Mouse (Mus musculus): ENCODE measurements around the gene Edn3. TPM values are rescaled to one million over a fixed set of nuclear protein-coding genes. Genes with fewer than 3 reads are reported as not detected.

Edn3 gene
- total RNA-seq (2017): 0.58 TPM in 1 of 2 replicates, not detected in the other

DNA sequence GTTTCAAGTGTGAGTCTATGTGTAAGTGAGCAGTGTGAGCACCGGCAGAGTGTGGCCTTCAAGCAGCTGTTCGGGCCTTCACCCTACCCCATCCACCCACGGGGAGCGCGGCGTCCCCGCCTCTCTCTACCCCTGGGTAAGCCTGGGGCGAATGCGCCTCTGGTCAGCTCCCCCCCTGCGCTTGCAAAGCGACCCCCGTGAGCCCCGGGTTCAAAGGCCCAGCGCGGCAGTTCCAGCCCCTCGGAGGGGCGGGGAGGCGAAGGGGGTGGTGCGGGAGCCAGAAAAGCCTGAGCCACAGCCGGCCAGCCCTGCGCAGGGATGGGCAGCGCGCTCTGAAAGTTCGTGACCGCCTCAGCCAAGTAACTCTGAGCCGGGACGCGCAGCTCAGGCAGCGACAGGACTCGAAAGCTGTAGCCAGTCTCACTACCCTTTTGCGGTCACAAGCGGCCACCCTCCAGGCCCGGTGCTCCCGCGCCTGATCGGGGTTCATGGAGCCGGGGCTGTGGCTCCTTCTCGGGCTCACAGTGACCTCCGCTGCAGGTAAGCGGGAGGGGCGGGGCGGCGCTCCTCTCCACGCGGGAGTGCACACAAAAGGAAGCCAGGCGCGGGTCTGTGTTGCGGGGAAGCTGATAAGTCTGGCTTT lies at the start of gene Edn3:
Edn3 (plus strand) TSS at position 141 of the 643 bp plus-strand sequence.
- ATAC-seq (ENCODE audit: extremely low read depth, insufficient number of reproducible peaks, low FRiP score, poor library complexity, severe bottlenecking): no peak

DNA sequence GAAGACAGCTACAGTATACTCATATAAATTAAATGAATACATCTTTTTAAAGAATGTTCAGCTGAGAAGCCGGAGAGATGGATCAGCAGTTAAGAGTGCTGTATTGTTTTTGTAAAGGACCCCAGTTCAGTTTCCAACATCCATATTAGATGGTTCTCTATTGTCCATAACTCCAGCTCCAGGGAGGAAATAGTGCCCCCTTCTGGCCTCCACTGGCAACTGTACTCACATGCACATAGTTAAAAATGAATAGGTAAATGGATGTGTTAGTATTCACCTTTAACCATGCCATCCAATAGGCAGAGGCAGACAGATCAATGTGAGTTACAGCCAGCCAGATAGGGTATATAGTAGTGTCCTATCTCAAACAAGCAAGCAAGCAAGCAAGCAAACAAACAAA lies 48.4 kb upstream of the Edn3 start:
- ATAC-seq (ENCODE audit: extremely low read depth, insufficient number of reproducible peaks, low FRiP score, poor library complexity, severe bottlenecking): no peak

DNA sequence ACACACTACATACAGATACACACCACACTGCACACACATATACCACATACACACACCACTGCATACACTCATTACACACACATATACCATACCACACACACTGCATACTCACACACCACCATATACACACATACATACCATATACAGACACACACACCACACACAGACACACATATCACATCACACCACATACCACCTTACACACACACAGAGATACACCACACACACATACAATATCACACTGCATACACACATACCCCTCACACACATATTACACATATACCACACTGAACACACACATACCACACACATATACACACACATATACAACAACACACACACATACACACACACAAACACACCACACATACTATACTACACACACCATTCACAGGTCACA lies 44.5 kb upstream of the Edn3 start:
- no peak for ATAC-seq (ENCODE audit: extremely low read depth, insufficient number of reproducible peaks, low FRiP score, poor library complexity, severe bottlenecking)

DNA sequence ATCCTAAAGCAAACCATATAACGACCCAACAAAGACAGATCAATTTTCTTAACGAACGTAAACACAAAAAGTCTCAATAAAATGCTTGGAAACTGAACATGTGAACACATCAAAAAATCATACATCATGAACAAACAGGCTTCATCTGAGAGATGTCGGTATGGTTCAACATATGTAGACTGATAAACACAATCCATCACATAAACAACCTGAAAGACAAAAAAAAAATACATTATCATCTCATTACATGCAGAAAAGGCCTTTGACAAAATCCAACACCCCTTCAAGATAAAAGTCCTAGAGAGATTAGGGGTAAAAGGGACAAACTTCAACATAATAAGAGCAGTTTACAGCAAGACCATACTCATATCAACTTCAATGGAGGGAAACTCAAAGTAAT lies 42.6 kb upstream of the Edn3 start:
- ATAC-seq (ENCODE audit: extremely low read depth, insufficient number of reproducible peaks, low FRiP score, poor library complexity, severe bottlenecking): no peak

DNA sequence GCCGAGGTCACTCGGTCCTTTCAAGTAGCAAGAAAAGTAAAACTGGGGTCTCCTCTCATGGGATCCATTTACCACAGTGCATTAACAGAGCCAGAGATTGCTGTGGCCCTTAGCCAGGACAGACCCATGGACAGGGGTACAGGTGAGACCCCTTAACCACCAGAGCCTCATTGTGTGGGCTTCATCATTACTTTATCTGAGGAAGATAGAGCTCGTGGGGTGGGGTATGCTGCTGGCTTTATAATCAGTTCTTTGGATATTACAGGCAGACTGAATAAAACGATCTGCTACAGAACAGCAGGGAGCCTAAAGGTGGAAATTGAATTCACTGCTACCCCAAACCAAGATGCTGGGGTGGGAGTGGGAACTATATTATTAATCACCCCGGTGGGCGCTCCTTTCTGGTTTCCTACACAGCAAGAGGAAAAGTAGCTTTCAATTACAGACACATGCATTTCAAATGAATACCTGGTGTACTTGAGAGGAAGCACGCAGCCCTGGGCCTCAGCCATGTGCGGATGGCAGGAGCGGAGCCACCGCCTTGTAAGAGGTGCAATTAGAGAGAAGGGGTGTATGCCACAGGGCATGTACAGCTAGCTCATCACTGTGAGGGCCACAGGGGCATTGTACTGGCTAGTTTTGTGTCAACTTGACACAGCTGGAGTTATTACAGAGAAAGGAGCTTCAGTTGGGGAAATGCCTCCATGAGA lies 33.1 kb upstream of the Edn3 start:
- no peak for ATAC-seq (ENCODE audit: extremely low read depth, insufficient number of reproducible peaks, low FRiP score, poor library complexity, severe bottlenecking)

DNA sequence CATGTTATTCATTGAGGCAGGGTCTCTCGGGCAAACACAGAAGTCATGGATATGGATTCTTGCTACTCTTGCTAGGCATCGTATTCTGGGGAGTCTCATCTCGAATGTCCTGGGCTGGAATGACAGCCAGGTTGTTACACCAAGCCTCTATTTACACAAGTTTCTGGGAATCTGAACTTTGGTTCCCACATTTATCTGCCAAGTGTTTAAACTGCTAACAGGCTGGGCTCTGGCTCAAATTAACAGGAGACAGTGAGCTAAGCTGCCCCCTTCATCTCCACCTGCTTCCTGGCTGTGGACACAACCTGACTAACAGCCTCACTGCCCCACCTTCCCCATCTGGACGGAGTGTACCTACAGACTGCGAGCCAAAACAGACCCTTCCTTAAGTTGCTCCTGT lies 28.5 kb upstream of the Edn3 start:
- ATAC-seq (ENCODE audit: extremely low read depth, insufficient number of reproducible peaks, low FRiP score, poor library complexity, severe bottlenecking): no peak

DNA sequence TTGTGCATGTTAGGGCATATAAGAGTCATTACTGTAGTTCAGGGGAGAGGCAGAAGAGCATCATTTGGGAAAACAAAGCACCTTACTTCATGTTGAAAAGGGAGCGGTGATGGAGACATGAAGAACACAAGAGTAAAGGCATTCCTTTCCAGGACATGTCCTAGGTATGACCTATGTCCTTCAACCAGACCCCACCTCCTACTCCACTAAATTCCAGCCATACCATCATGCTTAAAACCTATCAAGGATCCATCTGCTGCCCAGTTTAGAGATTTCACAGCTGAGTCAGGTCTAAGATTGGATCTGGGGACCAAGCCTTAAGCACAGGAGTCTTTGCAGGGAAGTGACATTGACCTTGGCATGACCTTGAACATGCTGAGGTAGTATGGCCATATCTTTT lies 25.1 kb upstream of the Edn3 start:
- ATAC-seq (ENCODE audit: extremely low read depth, insufficient number of reproducible peaks, low FRiP score, poor library complexity, severe bottlenecking): no peak

DNA sequence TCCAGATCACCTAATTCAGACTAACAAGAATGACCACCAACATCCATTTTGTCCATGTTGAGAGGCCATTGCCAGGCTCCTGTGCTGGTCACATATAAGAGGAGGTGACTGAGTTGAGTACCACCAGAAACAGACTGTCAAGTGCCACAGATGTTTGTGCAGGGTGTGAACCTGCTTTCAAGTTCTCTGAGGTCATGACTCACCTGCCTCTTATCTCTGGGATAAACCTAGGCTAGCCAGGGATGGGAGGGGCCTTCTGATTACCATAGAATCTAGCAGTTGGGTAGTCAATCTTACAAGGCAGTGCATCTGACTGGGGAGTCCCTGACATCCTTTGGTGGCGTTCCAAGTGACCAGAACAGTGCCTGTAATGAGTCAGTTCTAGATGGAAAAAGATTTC lies 13.2 kb upstream of the Edn3 start:
- no peak for ATAC-seq (ENCODE audit: extremely low read depth, insufficient number of reproducible peaks, low FRiP score, poor library complexity, severe bottlenecking)

DNA sequence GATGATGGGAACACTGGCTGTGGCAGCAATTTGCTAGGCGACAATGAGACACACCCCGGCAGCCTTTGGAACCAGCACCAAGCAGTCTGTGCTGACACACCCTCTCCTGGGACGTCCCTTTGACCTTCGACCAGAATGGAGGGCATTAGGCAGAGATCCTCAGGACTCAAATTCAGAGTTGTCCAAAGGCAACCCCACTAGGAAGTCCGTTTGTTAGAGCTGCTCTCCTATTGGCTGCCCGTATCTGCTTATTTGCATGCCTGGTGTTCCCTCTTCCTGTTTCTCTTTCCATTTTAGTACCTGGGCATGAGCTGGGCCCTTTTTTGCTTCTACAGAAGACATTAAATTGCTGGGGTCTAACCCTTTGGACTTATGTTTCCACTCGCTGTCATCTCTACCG lies 12.0 kb upstream of the Edn3 start:
- no peak for ATAC-seq (ENCODE audit: extremely low read depth, insufficient number of reproducible peaks, low FRiP score, poor library complexity, severe bottlenecking)

DNA sequence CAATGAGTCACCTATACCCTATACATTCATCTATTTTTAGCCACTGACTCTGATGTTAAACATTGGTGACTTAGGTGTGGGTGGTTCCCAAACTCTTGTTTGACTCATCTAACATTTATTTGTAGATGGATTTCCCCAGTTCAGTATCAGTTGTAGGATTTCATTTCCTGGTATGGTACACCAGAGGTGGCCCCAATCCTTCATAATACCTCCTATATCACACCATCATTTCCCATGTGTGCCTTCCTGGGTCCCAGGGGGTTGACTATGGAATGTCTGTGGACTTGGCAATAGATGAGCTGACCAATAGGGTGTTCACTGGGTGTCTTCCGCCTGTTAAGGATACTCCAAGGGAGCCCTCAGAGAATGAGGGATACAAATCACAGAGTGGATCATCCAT lies 7.2 kb upstream of the Edn3 start:
- no peak for ATAC-seq (ENCODE audit: extremely low read depth, insufficient number of reproducible peaks, low FRiP score, poor library complexity, severe bottlenecking)

DNA sequence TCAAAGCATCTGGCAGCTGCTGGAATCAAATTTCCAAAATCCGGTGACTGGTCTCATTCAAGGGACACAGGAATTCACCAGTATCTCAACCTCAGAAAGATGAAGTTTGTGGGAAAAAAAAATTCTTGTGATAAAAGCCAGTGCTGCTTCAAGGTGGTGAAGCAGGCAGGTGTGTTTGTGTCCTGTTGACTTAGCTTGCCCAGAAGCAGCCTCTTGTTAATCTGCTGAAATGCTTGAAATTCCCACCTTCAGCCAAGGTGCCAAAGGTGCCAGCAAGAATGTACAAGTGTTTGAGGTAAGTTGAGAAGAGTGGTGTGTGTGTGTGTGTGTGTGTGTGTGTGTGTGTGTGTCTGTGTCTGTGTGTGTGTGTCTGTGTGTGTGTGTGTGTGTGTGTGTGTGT lies 6.2 kb upstream of the Edn3 start:
- no peak for ATAC-seq (ENCODE audit: extremely low read depth, insufficient number of reproducible peaks, low FRiP score, poor library complexity, severe bottlenecking)

DNA sequence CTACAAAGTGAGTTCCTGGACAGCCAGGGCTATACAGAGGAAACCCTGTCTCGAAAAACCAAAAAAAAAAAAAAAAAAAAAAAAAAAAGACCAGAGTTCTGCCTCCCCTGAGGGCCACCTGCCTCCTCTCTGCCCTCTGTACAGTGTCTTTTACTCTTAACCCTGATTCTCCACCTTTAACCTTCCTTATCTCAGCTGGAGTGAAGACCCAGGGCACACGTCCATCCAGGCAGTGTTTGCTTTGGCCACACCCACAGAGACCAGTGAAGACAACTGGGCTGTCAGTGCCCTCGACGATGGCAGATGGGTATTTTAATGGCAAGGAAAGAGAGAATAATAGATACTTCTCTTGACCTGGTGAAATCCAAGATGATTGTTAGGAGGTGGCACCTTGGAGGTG lies 1.2 kb upstream of the Edn3 start:
- ATAC-seq (ENCODE audit: extremely low read depth, insufficient number of reproducible peaks, low FRiP score, poor library complexity, severe bottlenecking): no peak

DNA sequence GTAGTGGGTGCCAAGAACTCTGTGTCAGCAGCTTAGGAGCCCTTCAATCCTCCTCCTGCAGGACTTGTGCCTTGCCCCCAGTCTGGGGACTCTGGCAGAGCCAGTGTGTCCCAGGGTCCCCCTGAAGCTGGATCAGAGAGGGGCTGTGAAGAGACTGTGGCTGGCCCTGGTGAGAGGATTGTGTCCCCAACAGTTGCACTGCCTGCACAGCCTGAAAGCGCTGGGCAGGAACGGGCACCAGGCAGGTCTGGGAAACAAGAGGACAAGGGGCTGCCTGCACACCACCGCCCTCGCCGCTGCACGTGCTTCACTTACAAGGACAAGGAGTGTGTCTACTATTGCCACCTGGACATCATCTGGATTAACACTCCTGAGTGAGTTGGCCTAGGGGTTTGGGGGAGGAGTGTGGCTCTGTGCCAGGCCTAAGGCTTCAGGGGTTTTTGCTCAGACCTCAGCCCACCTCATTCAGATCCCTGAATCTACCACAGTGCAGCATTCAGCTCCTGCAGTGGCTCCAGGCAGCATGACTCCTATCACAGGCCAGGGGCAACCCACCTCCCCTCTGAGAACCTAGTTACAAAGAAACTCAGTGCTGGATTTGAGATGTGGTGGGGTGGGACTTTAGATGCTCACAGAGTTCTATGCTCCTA lies 1.2 kb downstream of the Edn3 start:
- ATAC-seq (ENCODE audit: extremely low read depth, insufficient number of reproducible peaks, low FRiP score, poor library complexity, severe bottlenecking): no peak

DNA sequence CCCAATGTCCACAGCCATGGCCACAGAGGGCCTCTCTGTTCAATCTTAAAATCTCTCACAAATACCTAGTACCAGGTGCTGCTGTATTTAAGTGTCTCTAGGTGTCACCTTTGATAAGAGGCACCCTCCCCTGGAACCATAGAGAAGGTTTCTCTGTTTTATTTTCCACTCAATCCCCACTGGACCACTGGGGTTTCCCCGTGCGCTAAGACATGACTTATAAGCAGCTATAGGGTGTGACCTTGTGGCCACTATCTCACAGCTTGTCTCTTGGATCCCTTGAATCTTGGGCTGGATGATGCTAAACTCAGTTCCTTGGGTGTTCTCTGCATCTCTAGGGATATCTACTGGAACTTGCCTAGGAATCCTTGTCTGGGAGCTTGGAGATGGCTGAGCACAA lies 1.9 kb downstream of the Edn3 start:
- no peak for ATAC-seq (ENCODE audit: extremely low read depth, insufficient number of reproducible peaks, low FRiP score, poor library complexity, severe bottlenecking)

DNA sequence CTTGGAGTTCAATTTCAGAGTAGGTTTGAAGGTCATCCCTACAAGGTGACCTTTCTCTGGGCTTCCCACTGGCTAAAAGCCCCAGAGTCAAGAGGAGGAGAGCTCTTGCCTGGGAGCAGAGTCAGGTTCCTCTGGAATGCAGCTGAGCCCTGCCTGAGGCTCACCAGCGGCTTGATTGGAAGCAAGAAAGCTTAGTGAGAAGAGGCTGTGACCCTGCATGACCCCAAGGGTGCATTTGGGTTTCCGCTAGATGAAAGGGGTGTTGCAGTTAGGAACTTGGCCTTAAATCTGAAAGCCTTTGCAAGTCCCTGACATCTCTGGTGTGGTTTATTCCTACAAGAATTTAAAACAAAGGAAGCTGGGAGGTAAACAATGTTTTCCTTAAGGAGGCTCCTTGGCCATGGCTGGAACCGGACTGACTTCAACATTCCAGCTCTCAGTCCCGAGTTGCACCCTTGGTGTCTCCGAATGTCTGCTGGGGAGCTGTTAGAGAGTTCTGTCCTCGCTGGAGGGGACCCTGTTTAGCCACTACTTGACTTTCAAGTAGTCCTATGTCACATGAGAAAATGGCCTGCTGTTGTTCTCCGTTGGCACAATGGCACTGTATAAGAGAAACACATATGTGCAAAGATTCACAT lies 8.6 kb downstream of the Edn3 start:
- ATAC-seq (ENCODE audit: extremely low read depth, insufficient number of reproducible peaks, low FRiP score, poor library complexity, severe bottlenecking): no peak

DNA sequence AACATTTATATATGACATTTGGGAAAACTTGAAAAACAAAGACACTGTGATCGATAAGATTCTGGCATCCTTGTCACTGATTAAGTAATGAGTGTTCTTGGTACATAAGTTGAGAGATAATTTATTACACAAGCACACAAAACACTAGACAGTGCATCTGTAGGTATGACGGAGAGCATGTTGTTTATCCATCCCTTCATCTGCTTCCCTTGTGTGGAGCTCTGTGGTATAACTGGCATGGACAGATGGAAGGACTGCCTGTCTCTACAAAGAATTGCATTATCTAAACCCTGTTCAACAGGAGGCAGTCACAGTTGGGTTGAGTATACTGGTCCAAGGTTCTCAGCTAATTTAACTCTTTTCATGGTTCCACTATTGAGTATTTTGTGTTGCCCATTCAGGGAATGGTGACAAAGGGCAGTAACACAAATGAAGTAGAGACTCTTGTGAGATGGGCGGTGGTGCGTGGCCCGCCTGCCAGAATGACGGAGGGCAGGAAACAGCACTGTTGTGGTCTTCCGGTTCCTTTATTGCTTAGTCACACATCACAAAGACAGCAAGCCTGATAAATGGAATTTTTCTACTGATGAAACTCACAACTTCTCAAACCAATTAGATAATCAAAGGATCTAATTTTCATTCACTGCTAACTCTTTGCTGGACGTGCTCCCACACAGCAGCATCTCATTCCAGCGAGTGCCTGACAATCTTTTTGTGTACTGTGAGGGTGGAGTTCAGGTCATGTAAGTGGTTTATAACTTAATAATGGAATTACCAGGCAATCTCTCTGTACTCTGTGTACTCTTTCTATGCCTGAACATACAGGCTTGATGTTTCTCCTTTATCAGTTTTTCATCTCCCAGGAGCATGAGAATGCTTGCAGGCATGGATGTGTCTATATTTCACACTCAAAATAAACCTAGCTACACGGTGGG lies 14.0 kb downstream of the Edn3 start:
- ATAC-seq (ENCODE audit: extremely low read depth, insufficient number of reproducible peaks, low FRiP score, poor library complexity, severe bottlenecking): no peak

DNA sequence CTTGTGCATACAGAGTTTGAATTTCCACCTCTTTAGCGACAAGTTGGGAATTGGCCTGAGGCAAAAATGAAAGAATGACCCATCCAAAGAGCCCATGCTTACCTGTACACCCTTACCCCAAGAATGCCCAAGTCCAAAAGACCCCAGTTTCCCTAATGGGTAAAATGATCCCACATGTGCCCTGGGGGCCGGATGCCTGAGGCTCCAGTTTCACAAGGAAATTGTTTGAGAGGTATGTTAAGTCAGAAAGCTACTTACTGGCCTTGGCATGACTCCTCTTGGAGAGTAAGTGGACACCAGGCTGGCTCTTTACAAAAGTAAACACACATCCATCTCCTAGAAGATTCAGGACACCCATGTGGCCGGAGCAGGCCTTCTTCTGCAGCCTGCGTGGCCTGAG lies 21.6 kb downstream of the Edn3 start:
- no peak for ATAC-seq (ENCODE audit: extremely low read depth, insufficient number of reproducible peaks, low FRiP score, poor library complexity, severe bottlenecking)

DNA sequence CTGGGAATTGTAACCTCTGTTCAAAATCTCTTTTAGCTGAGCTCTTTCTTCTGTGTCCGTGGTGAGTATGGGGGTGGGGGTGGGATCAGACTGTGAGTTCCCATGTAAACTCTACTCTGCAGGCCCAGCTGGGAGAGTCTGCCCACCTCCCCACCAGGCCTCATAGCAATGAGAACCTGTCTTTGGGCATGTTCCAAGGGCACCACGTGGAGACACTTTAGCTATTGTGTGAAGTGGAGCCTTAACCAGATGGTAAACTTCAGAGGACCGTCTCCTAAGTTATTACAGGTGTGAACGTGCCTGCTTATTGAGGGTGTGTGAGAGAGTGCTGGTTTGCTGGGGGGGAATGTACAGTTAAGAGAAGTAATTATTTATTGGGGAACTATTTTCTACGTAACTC lies 22.5 kb downstream of the Edn3 start:
- no peak for ATAC-seq (ENCODE audit: extremely low read depth, insufficient number of reproducible peaks, low FRiP score, poor library complexity, severe bottlenecking)

DNA sequence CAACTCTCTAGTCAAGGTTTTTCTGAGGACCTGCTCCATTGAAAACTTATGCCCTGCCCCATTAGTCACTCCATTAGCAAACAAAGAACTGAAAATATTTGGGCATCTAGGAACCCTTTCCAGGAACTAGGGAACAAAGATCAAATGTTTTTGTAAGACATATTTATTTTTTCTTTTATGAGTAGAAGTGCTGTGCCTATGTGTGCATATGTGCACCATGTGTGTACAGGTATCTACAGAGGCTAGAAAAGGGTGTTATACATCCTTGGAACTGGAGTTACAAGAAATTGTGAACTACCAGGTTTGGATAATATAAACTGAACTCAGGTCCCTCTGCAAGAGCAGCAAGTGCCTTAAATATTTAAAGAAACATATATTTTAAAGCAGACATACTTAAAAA lies 28.4 kb downstream of the Edn3 start:
- ATAC-seq (ENCODE audit: extremely low read depth, insufficient number of reproducible peaks, low FRiP score, poor library complexity, severe bottlenecking): no peak

All from neutrophil, adult 5-6 weeks (primary cell).